Mouse (Mus musculus): ENCODE results near the gene Hoxd11. TPM values are rescaled to one million over a fixed set of nuclear protein-coding genes. Genes with fewer than 3 reads are reported as not detected.

Hoxd11 gene
- polyA plus RNA-seq, 1 experiment from 2014 or later = 59.6 TPM

GRCm38 (mm10) chr2:74735851-74736687 lies 56.7 kb downstream of the Hoxd11 start:
- Histone ChIP-seq H3K9me3 (ENCODE audit: control insufficient read depth, low read length) (no peaks in the 10 kb centered on the region), H3K27ac (replicated peaks; ENCODE audit: low read depth, low read length) (no peak overlapping the region), H3K4me2 (ENCODE audit: low read depth, severe bottlenecking) (peak overlapping the region; percentile 53), H3K27me3 (ENCODE audit: control insufficient read depth, insufficient read depth, low read length) (peaks cover 71% of the 10 kb centered on the region), H3K4me3 (ENCODE audit: low read depth, low read length) (peak overlapping the region; percentile 29), H3K4me1 (ENCODE audit: control insufficient read depth, insufficient read depth, low read length) (peaks cover 74% of the 10 kb centered on the region), H3K9ac (ENCODE audit: low read length) (peak overlapping the region; percentile 34; the same call in 1 of the 2 replicates), H3K36me3 (ENCODE audit: control insufficient read depth, insufficient read depth, low read length) (no peaks in the 10 kb centered on the region)
- DNase-seq (ENCODE audit: low spot score) = peak; percentile 65
- ATAC-seq (ENCODE audit: insufficient number of reproducible peaks, low FRiP score, low TSS enrichment, low read depth) = no peak
- WGBS = 3% methylated on average over 42 of the region's 42 CpGs

MicroRNAs within 50 kb of the gene (microRNA counts, 519-probe panel; counts per million panel counts)
- microRNA mmu-miR-10b = 5,259 counts per million, percentile 86 among the panel's probes with 10 or more counts

Small RNAs within 50 kb of the gene (microRNA-seq; reads per million reads assigned to microRNA genes)
- not detected for gene Gm44463
- 38,055 reads per million, percentile 99 among the genes with 10 or more reads in this experiment for gene Mir10b

Other genes starting within 250 kb of the Hoxd11 start
- gene Lnpk, start 100.1 kb upstream of the Hoxd11 start, polyA plus RNA-seq (2014; fragmentation: Nextera tagmentation; extraction: Ambion mirVana) = 48.1 and 52.2 TPM in 2 replicates
- gene Evx2, start 20.0 kb upstream of the Hoxd11 start, polyA plus RNA-seq (2014; fragmentation: Nextera tagmentation; extraction: Ambion mirVana) = 3.3 and 3.8 TPM in 2 replicates
- 55.3 and 59.8 TPM in 2 replicates for gene Hoxd13, start 11.2 kb upstream of the Hoxd11 start, polyA plus RNA-seq (2014; fragmentation: Nextera tagmentation; extraction: Ambion mirVana)
- 80.7 and 82.2 TPM in 2 replicates for gene Hoxd12, start 4.5 kb upstream of the Hoxd11 start, polyA plus RNA-seq (2014; fragmentation: Nextera tagmentation; extraction: Ambion mirVana)
- gene Hoxd10, start 12.4 kb downstream of the Hoxd11 start, polyA plus RNA-seq (2014; fragmentation: Nextera tagmentation; extraction: Ambion mirVana) = 52.0 and 55.0 TPM in 2 replicates
- gene Hoxd9, start 18.2 kb downstream of the Hoxd11 start, polyA plus RNA-seq (2014; fragmentation: Nextera tagmentation; extraction: Ambion mirVana) = 17.1 and 24.1 TPM in 2 replicates
- gene Hoxd8, start 25.1 kb downstream of the Hoxd11 start, polyA plus RNA-seq (2014; fragmentation: Nextera tagmentation; extraction: Ambion mirVana) = 11.6 and 13.1 TPM in 2 replicates
- 1.2 and 1.4 TPM in 2 replicates for gene Hoxd3, start 32.4 kb downstream of the Hoxd11 start, polyA plus RNA-seq (2014; fragmentation: Nextera tagmentation; extraction: Ambion mirVana)
- 0.84 and 1.9 TPM in 2 replicates for gene Hoxd4, start 32.4 kb downstream of the Hoxd11 start, polyA plus RNA-seq (2014; fragmentation: Nextera tagmentation; extraction: Ambion mirVana)
- gene Gm28230, start 47.2 kb downstream of the Hoxd11 start, polyA plus RNA-seq (2014; fragmentation: Nextera tagmentation; extraction: Ambion mirVana) = 0.45 and 0.55 TPM in 2 replicates
- 0.17 and 0.30 TPM in 2 replicates for gene Hoxd1, start 83.4 kb downstream of the Hoxd11 start, polyA plus RNA-seq (2014; fragmentation: Nextera tagmentation; extraction: Ambion mirVana)
- gene Mtx2, start 146.2 kb downstream of the Hoxd11 start, polyA plus RNA-seq (2014; fragmentation: Nextera tagmentation; extraction: Ambion mirVana) = 128 and 131 TPM in 2 replicates

Measured in limb, embryonic 11.5 days (tissue).